Mouse (Mus musculus): ENCODE measurements around the gene Mrpl42.

Mrpl42 gene

GRCm38 (mm10) chr10:95489653-95490052 is 12.1 kb downstream of the Mrpl42 start:
- peaks cover 99% of the 10 kb centered on the region for H3K36me3 ChIP-seq (ENCODE audit: insufficient read depth, low read length)
- no peak for TF ChIP-seq POU5F1 (IDR thresholded peaks at IDR 0.05; ENCODE audit: borderline replicate concordance, low read length)
- peak; percentile 14; the same call in 1 of the 2 replicates for TF ChIP-seq CTCF (conservative IDR thresholded peaks at IDR 0.05; ENCODE audit: low read length)

DNA sequence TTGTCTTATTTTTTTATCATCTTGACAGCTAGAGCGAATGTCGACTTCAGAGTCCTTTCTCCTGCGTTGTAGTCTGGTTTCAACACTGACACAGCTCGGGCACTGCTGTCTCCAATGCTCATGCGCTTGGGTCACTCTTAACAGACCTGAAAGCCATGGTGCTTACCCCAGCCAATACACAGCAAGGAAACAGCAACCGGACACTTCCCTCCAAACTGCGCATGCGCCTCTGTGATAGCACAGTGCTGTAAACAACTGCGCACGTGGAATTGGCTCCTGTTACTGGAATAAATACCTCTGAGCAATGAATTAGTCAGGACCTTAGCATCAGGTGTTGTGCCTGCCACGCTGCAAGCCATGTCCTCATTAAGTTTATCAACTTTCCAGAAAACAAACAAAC is 24.2 kb downstream of the Mrpl42 start:
- Histone ChIP-seq H3K36me3 (ENCODE audit: insufficient read depth, low read length) (peaks cover 28% of the 10 kb centered on the region), H3K4me1 (replicated peaks; ENCODE audit: low read depth, low read length) (peaks cover 18% of the 10 kb centered on the region), H3K9me3 (ENCODE audit: low read length) (no peaks in the 10 kb centered on the region), H3K27me3 (ENCODE audit: insufficient read depth, low read length) (no peaks in the 10 kb centered on the region), H3K4me3 (replicated peaks; ENCODE audit: low read length) (no peak overlapping the region)
- TF ChIP-seq POU5F1 (IDR thresholded peaks at IDR 0.05; ENCODE audit: borderline replicate concordance, low read length) (no peak), NANOG (IDR thresholded peaks at IDR 0.05; ENCODE audit: borderline replicate concordance, low read length) (no peak), CTCF (conservative IDR thresholded peaks at IDR 0.05; ENCODE audit: low read length) (no peak)

More at GRCm38 (mm10) chr10:95489653-95490052, 12.1 kb downstream of the Mrpl42 start:
- H3K27me3 ChIP-seq (ENCODE audit: insufficient read depth, low read length): no peaks in the 10 kb centered on the region
- peaks cover 34% of the 10 kb centered on the region for H3K4me1 ChIP-seq (replicated peaks; ENCODE audit: low read depth, low read length)
- no peak overlapping the region for H3K4me3 ChIP-seq (replicated peaks; ENCODE audit: low read length)
- H3K9me3 ChIP-seq (ENCODE audit: low read length): no peaks in the 10 kb centered on the region

DNA sequence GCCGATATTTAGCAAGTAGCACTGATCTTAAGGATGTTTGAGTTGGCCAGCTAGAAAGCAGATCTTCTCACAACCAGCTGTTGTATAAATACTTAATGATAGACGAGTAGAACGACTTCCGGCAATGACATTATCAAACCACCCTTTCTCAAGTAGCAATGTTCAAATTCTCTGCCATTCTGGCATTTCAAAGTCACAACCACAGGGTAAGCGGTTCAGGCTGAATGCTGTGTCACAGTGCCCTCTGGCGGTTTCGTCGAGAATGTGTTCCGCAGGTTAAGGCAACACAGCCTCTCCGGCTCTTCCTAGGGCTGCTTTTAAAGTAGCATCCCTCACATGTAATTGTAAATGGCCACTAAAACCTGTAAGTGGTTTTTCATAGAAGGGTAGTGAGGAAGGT is 25.8 kb downstream of the Mrpl42 start:
- Histone ChIP-seq H3K4me3 (replicated peaks; ENCODE audit: low read length) (no peak overlapping the region), H3K36me3 (ENCODE audit: insufficient read depth, low read length) (peaks cover 14% of the 10 kb centered on the region), H3K9me3 (ENCODE audit: low read length) (no peaks in the 10 kb centered on the region), H3K27me3 (ENCODE audit: insufficient read depth, low read length) (no peaks in the 10 kb centered on the region), H3K4me1 (replicated peaks; ENCODE audit: low read depth, low read length) (peaks cover 18% of the 10 kb centered on the region)
- TF ChIP-seq CTCF (conservative IDR thresholded peaks at IDR 0.05; ENCODE audit: low read length) (peak; percentile 79), NANOG (IDR thresholded peaks at IDR 0.05; ENCODE audit: borderline replicate concordance, low read length) (no peak)

DNA sequence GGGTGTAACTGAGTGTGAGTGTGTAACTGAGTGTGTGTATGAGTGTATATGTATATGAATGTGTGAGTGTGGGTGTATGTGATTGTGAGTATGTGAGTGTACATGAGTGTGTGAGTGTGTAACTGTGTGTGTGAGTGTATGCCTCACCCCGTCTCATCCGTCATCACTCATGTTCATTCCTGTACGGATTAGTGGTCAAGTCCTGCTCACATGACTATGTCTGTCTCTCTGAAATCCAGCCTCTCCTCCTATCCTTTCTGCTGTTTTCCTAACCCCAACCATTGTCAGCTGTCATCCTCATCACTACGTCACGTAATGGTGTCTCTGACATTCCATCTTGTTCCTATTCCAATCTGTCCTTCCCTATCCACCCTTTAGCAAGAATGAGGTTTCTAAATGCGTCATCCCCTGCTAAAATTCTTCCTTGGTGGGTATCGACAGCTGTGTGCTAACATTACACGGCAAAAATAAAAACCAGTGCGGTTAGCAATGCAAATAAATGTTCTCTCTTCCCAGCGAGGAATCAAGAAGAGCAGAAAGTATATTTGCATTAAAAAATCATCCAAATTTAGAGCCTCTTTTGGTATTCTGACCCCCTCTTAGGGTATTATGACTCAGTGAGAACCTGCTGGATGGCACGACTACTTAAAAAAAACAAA is 29.7 kb downstream of the Mrpl42 start:
- H3K27me3 ChIP-seq (ENCODE audit: insufficient read depth, low read length): peaks cover 9% of the 10 kb centered on the region
- TF ChIP-seq CTCF (conservative IDR thresholded peaks at IDR 0.05; ENCODE audit: low read length) (no peak), NANOG (IDR thresholded peaks at IDR 0.05; ENCODE audit: borderline replicate concordance, low read length) (no peak), POU5F1 (IDR thresholded peaks at IDR 0.05; ENCODE audit: borderline replicate concordance, low read length) (no peak)
- H3K9me3 ChIP-seq (ENCODE audit: low read length): no peaks in the 10 kb centered on the region
- H3K4me1 ChIP-seq (replicated peaks; ENCODE audit: low read depth, low read length): peaks cover 19% of the 10 kb centered on the region
- no peaks in the 10 kb centered on the region for H3K36me3 ChIP-seq (ENCODE audit: insufficient read depth, low read length)
- H3K4me3 ChIP-seq (replicated peaks; ENCODE audit: low read length): no peak overlapping the region

DNA sequence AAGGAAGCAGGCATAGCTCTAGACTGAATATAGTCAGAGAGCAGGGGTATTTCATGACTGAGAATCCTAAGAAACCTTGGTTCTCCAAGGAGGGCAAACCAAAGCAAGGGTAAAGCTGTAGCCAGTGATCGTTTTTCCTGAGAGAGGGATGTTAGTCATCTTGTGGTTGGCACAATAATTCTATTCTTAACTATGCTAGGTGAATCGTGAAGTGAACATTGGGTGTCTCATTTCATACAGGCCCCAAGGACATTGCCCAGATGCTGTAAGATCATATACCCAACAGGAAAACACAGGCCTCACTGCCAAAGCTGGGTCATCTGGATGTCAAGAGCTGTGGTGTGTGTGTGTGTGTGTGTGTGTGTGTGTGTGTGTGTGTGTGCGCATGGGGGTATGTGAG is 30.6 kb downstream of the Mrpl42 start:
- no peak for TF ChIP-seq CTCF (conservative IDR thresholded peaks at IDR 0.05; ENCODE audit: low read length)
- no peak for TF ChIP-seq NANOG (IDR thresholded peaks at IDR 0.05; ENCODE audit: borderline replicate concordance, low read length)
- no peak for TF ChIP-seq POU5F1 (IDR thresholded peaks at IDR 0.05; ENCODE audit: borderline replicate concordance, low read length)
- Histone ChIP-seq H3K27me3 (ENCODE audit: insufficient read depth, low read length) (peaks cover 12% of the 10 kb centered on the region), H3K4me1 (replicated peaks; ENCODE audit: low read depth, low read length) (peaks cover 26% of the 10 kb centered on the region), H3K9me3 (ENCODE audit: low read length) (no peaks in the 10 kb centered on the region), H3K4me3 (replicated peaks; ENCODE audit: low read length) (no peak overlapping the region), H3K36me3 (ENCODE audit: insufficient read depth, low read length) (no peaks in the 10 kb centered on the region)

DNA sequence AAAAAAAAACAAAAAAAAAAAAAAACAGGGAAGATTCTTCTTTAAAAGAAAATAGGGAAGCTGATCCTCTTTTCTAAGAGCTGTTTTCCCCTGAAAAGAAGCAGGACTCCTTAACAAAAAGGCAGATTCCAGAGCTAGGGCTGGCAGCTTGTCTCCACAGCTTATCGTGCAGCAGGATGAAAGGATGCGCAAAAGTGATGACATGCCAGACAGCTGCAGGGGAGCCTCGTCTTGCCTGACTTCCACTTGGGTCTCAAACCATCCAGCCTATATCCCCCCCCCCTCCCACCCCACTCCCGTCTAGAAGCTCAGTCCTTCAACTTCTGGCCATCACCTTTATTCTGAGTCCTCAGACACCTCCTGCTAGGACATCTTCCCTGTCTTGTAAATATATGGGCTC is 32.8 kb downstream of the Mrpl42 start:
- no peak for TF ChIP-seq POU5F1 (IDR thresholded peaks at IDR 0.05; ENCODE audit: borderline replicate concordance, low read length)
- no peak for TF ChIP-seq NANOG (IDR thresholded peaks at IDR 0.05; ENCODE audit: borderline replicate concordance, low read length)
- no peak for TF ChIP-seq CTCF (conservative IDR thresholded peaks at IDR 0.05; ENCODE audit: low read length)
- peaks cover 38% of the 10 kb centered on the region for H3K4me1 ChIP-seq (replicated peaks; ENCODE audit: low read depth, low read length)
- H3K9me3 ChIP-seq (ENCODE audit: low read length): no peaks in the 10 kb centered on the region
- no peak overlapping the region for H3K4me3 ChIP-seq (replicated peaks; ENCODE audit: low read length)
- no peaks in the 10 kb centered on the region for H3K36me3 ChIP-seq (ENCODE audit: insufficient read depth, low read length)
- peaks cover 12% of the 10 kb centered on the region for H3K27me3 ChIP-seq (ENCODE audit: insufficient read depth, low read length)

DNA sequence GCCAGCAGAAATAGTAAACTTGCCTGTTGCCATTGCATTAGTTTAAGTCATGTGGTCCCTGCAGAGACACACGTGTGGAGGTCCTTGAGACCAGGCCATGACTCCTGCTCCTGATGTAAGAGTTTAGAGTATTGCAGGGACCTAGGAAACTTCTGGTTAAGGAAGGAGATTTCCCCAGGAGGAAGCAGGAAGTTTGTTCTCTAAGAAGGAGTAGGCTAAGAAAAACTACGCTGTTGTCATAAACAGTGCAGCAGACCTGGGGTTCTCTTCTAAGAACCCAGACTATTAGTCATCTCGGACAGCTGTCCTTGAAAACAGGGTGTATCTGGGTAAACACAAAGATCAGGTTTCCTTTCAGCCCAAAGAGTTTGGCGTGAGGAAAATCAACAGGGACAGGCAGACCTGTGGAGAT is 36.2 kb downstream of the Mrpl42 start:
- Histone ChIP-seq H3K9me3 (ENCODE audit: low read length) (no peaks in the 10 kb centered on the region), H3K4me3 (replicated peaks; ENCODE audit: low read length) (no peak overlapping the region), H3K27me3 (ENCODE audit: insufficient read depth, low read length) (peaks cover 12% of the 10 kb centered on the region), H3K36me3 (ENCODE audit: insufficient read depth, low read length) (no peaks in the 10 kb centered on the region), H3K4me1 (replicated peaks; ENCODE audit: low read depth, low read length) (peaks cover 62% of the 10 kb centered on the region)
- TF ChIP-seq CTCF (conservative IDR thresholded peaks at IDR 0.05; ENCODE audit: low read length) (no peak), NANOG (IDR thresholded peaks at IDR 0.05; ENCODE audit: borderline replicate concordance, low read length) (peak; percentile 55; the same call in 1 of the 2 replicates), POU5F1 (IDR thresholded peaks at IDR 0.05; ENCODE audit: borderline replicate concordance, low read length) (no peak)

DNA sequence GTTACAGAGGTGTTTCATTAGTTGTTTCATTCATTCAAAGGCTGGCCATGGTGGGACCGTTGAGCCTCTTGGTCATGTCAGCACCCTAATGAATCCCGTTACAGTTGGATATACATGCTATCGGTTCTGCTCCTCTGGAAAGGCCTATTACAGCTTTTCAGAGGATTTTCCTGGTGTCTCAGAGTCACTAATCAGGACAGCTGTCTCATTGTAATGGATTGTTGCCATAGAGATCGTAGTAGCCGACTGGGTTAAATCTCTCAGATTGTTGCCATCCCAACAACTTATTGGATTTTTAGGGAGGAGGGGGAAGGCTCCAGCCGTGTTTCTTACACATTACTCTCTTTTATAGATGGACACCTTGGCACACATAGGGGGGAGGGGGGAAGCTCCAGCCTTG is 37.2 kb downstream of the Mrpl42 start:
- peaks cover 71% of the 10 kb centered on the region for H3K4me1 ChIP-seq (replicated peaks; ENCODE audit: low read depth, low read length)
- TF ChIP-seq CTCF (conservative IDR thresholded peaks at IDR 0.05; ENCODE audit: low read length) (no peak), NANOG (IDR thresholded peaks at IDR 0.05; ENCODE audit: borderline replicate concordance, low read length) (no peak), POU5F1 (IDR thresholded peaks at IDR 0.05; ENCODE audit: borderline replicate concordance, low read length) (no peak)
- H3K36me3 ChIP-seq (ENCODE audit: insufficient read depth, low read length): peaks cover under 1% of the 10 kb centered on the region
- no peaks in the 10 kb centered on the region for H3K9me3 ChIP-seq (ENCODE audit: low read length)
- H3K27me3 ChIP-seq (ENCODE audit: insufficient read depth, low read length): peaks cover 12% of the 10 kb centered on the region
- H3K4me3 ChIP-seq (replicated peaks; ENCODE audit: low read length): no peak overlapping the region

- H3K9me3 ChIP-seq (ENCODE audit: low read length): no peaks in the 10 kb centered on the region
- 0 out of 2 replicates have a peak overlapping the region, but pooled peaks have one; percentile 37 for H3K4me3 ChIP-seq (replicated peaks; ENCODE audit: low read length)
- H3K36me3 ChIP-seq (ENCODE audit: insufficient read depth, low read length): peaks cover 23% of the 10 kb centered on the region
- TF ChIP-seq POU5F1 (IDR thresholded peaks at IDR 0.05; ENCODE audit: borderline replicate concordance, low read length) (no peak), CTCF (conservative IDR thresholded peaks at IDR 0.05; ENCODE audit: low read length) (no peak), NANOG (IDR thresholded peaks at IDR 0.05; ENCODE audit: borderline replicate concordance, low read length) (no peak)
- peaks cover 91% of the 10 kb centered on the region for H3K4me1 ChIP-seq (replicated peaks; ENCODE audit: low read depth, low read length)
- H3K27me3 ChIP-seq (ENCODE audit: insufficient read depth, low read length): peaks cover 5% of the 10 kb centered on the region
Measured at GRCm38 (mm10) chr10:95462231-95462630, 39.5 kb downstream of the Mrpl42 start.

Measured in E14TG2a.4 (cell line).